Mouse (Mus musculus) left cerebral cortex, postnatal 14 days (tissue): ENCODE measurements around the gene Ablim2. TPM values are rescaled to one million over a fixed set of nuclear protein-coding genes. Genes with fewer than 3 reads are reported as not detected.

ENCODE experiments used
- DNase-seq, 2 experiments: peaks; one replicate each; pipeline ENCODE4 v3.0.0; 2021 to 2022; ENCODE audit warnings: low spot score in 2 of 2, mixed read lengths in 1 of 2
- intact Hi-C: fragments of 180-260 bp; cut with DNase I; formaldehyde crosslinking; loops from one replicate; pipeline ENCODE4 v1.15.1; 2025
- total RNA-seq, 2 experiments: library from RNA; stranded (reverse); gene quantifications; 2 replicates each; pipeline ENCODE4 v1.2.3; 2021

The Ablim2 gene
- total RNA-seq, 2 experiments from 2014 or later = 106 to 112 TPM

DNA sequence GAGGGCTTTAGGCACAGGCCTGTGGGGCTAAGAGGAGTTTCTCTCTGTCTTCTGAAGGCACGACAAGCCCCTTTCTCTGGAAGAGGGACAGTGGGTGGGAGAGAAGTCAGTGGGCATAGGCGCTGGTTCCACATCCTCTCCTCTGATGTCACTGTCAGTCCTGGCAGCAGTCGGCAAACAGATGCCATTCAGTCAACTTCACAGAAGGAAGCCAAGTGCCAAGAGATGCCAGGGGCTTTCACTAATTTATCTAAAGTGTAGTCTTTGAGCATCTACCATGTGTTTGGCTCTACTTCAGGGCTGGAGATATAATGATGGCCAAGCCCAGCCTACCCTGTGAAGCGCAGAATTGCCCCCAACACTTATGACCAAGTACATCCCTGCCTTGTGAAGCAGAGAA lies 95.8 kb downstream of the Ablim2 start:
- no peak for DNase-seq
- intact Hi-C loops = no loop called here

DNA sequence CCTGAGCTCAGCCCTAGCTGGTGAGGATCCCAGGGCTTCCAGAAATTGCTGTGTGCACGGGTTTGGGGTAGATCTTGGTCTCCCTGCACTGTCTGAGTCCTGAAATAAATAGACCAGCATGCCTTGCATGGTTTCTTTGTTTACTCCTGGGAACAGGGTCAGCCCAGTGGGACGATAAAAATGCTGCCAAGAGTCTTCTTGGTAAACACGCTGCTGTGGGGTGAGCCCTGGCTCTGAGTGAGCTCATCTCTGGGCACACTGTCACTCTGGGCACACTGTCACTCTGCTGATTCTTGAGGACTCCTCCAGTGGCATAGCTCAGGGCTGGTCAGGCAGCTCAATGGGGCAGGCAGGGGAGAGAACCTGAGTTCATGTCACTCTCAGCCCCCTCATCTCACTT lies 98.6 kb downstream of the Ablim2 start:
- intact Hi-C loops = no loop called here

DNA sequence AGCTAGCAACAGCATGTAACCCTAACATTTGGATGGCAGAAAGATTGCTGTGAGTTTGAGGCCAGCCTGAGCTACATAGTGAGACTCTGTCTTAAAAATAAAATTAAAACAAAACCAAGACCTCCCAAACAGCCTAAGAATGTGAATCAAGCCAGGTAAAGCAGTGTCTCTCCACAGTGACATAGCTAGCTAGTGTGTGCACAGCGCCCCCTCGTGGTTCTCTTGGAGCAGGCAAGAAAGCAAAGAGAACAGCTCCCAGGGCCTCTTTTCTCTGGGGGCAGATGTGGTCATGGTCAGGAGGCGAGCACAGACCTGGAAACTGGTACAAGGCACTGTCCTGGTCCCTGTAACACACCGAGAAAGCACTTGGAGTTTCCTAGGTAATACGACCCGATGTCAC lies 100.4 kb downstream of the Ablim2 start:
- intact Hi-C loops = loop anchor here (1.0 to 2.0 kb wide), 2 partner anchors 63 to 111 kb away; no protein-coding TSS in a partner anchor
- DNase-seq = peak; percentile 39 to 76

More for the DNA sequence above, 98.6 kb downstream of the Ablim2 start:
- DNase-seq = peak in 1 of 2 experiments; percentile 46

DNA sequence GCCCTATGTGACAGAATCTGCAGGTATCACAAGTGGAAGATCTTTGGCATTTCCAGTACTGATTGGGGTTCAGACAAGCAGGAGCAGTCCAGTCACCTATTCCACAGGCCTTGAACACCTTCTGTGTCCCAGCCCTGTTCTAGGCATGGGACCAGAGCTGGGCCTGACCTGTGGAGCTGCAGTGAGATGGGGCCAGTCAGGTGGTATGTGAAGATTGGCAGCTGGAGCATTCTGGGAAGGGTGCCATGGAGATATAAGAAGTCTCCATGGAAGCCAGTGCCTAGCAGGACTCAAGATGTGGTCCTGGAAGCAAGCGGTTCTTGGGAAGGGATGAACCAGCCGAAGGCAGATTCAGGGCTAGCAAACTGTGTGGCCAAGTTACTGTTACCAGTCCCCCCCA lies 103.8 kb downstream of the Ablim2 start:
- peak in 1 of 2 experiments; percentile 44 for DNase-seq
- intact Hi-C loops = loop anchor here (10.0 kb wide), 1 partner anchor 277 kb away; the partner anchor contains the start of gene Acox3

DNA sequence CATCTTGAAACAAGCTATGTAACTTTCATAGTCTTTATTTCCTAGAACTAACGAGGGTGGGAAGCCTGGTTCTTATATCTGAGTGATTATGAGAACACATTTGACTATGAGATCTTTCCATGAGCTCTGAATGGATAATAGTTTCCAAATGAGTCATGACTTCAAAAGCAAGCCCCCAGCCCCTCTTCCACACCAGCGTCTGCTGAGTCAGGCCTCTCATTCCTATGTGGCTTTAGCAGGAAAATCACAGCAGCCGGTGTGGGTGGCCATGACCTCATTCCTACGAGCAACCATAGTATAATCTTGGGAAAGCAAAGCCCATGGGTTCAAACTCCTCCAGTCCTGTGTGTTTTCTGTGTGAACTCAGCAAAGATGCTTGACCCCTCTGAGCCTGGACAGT lies 112.3 kb downstream of the Ablim2 start:
- intact Hi-C loops = loop anchor here (1.0 to 10.0 kb wide), 2 partner anchors 105 to 285 kb away; partner anchors contain the start of gene Acox3
- no peak for DNase-seq

DNA sequence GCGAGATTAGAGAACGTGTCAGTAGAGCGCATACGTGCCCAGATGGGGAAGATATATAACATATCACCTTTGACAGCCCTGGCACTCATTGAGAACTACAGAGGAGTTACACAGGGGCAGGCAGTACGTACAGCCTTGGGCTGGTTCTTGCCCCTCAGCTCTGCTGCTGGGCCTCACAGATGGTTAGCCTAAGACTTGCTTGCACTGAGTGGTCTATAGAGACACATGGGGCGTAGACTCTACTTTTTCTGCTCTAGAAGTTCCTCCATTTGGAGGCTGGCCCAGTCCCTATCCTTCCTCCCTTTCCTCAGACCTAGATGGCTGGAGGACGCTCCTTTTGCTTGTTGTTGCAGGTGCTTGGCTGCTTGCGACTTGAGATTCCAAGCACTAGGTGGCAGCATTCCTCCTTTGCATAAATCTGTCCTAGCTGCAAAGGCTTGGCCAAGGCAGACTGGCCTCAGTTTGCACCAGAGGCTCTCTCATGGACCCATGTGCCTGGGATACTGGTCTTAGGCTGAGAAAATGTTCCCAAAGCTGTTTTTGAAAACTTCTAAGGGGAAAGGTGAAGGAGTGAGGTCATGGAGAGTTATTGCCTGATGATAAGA lies 112.8 kb downstream of the Ablim2 start:
- peak; percentile 81 to 88 for DNase-seq
- intact Hi-C loops = loop anchor here (1.0 kb wide), 1 partner anchor 105 kb away; no protein-coding TSS in a partner anchor

DNA sequence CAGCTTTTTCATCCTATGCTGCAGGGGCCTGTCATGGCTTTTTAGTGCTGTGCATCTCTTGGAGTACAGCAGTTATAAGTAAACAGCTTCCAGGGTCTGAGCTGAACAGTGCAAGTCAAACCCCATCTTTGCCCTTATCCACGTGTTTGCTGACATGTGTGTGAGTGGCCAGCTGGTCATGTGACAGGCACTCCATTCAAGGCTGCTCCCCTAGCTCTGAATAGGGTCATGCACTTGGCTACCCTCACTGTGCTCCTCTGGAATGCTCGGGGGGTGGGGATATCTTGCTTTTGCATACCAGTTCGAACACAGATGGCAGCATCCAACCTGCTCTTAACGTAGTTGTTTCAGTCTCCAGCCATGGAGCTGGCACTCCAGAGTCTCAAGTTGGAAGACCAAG lies 115.7 kb downstream of the Ablim2 start:
- no peak for DNase-seq
- intact Hi-C loops = no loop called here

DNA sequence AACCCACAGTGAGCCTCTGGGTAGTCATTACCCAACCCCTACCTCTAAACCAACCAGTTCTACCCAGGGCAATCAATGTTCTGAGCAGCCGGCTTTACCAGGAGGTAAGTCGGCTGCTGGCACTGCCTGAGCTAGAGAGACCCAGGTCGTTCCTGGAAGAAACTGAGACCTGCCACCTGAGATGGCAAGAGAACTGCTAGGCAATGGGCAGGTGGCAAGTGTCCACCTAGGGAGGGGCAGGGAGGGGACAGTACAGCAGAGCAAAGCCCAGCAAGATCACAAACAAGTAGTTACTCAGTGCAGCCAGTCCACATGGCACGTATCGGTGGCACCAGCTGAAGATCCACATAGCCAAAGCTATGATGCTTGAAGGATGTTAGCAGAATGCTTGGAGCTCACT lies 118.6 kb downstream of the Ablim2 start:
- DNase-seq = no peak
- intact Hi-C loops = no loop called here

DNA sequence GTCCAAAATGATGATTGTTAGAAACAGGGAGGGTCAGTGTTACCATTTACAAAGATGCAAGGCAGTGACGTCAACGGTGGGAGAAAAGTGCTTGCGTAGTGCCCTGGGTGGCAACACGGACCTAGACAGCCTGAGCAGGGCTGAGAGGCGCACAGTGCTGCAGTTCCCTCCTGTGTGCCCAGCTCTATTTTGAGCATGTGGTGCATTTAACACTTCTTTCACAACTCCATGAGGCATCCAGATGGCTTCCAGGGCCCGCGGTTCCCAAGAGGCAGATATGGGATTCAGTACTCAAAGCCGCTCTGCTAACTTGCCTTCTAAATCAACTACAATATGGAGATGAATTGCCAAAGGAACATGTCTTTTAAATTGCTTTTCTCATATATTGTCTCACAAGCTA lies 121.5 kb downstream of the Ablim2 start:
- intact Hi-C loops = no loop called here
- peak; percentile 79 to 86 for DNase-seq

DNA sequence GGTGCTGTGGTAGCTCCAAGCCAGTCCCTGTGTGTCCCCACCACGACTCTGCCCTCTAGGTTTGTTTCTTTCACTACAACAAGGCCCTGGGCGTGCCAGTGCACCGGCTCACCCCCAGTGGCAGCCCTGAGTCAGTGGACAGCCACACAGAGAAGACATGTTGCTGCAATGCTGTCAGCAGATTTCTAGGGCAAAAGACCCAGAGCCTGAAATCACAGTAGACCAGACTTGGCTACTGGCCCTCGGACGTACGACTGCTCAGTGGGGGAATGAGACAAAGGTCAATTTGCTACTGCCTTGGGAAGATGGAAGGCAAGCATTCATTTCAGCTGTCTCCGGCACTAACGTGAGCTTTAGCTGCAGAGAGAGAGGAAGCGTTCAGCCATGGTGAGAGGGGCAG lies 124.7 kb downstream of the Ablim2 start:
- intact Hi-C loops = no loop called here
- DNase-seq = no peak

DNA sequence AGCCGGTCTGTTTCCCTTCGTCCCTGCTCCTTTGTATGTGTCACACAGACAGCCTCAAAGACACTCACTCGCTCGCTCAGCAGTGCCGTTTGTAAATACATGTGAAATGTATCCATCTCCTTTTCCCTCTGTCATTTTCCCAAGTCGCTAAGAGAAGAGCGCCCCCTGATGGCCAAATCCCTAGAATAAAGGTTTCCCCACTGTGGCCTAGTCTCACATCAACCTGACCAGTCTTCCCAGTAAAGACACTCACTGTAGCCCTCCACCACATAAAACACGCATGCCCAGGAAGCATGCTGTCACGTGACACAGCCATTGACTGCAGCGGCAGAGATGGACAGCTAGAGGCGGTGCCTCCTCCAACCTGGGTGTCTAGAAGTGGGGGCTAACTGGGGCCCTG lies 126.6 kb downstream of the Ablim2 start:
- peak; percentile 54 to 56 for DNase-seq
- intact Hi-C loops = no loop called here

DNA sequence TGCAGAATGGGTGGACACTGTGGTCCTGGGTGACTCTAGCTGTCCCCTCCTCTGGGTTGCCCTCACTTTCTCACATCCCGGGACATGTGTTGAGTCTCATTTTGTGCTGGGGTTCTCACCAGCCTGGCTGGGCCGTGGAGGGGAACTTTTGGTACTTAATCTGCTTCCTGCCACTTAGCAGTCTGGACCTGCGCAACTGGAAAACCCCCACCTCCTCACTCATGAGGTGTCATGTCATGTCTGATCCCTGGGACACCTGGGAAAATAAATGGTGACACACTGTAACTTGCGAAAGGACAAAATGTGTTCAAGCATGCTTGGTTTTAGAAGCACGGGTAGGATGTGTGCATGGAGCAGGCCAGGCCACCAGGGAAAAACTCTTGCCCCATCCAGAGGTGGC lies 127.0 kb downstream of the Ablim2 start:
- DNase-seq = no peak
- intact Hi-C loops = no loop called here

DNA sequence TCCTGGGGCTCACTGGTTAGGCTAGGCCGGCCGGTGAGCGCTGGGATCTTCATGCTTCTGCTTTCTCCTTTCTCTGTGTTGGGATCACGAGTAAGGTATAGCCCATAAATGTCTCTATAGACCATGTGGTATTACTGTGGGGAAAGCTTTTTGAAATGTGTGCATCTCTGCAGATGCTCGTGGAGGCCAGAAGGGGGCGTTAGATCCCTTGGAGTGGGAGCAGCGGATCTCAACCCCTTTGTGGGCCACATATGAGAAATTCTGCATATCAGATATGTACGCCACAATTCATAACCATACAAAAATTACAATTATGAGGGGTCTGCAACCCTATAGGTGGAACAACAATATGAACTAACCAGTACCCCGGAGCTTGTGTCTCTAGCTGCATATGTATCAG lies 131.3 kb downstream of the Ablim2 start:
- DNase-seq = no peak
- intact Hi-C loops = loop anchor here (2.0 kb wide), 1 partner anchor 86 kb away; no protein-coding TSS in a partner anchor

DNA sequence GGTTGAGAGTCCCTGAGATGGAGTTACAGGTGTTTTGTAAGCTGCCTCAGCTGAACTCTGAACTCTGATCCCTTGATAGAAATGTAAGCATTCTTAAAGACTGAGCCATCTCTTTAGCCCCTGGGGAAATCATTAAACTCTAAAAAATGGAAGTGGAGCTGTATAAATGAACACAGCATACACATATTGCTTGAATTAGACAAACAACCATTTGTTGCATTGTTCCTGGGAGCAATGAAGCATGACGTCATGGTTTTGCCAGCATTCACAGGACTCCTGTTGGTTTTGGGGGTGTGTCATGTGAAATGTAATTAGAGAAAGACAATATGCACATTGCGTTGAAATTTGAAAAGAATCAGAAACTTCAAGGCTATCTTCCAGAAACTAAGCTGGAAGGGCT lies 132.0 kb downstream of the Ablim2 start:
- intact Hi-C loops = loop anchor here (2.0 kb wide), 1 partner anchor 85 kb away; no protein-coding TSS in a partner anchor
- DNase-seq = no peak

DNA sequence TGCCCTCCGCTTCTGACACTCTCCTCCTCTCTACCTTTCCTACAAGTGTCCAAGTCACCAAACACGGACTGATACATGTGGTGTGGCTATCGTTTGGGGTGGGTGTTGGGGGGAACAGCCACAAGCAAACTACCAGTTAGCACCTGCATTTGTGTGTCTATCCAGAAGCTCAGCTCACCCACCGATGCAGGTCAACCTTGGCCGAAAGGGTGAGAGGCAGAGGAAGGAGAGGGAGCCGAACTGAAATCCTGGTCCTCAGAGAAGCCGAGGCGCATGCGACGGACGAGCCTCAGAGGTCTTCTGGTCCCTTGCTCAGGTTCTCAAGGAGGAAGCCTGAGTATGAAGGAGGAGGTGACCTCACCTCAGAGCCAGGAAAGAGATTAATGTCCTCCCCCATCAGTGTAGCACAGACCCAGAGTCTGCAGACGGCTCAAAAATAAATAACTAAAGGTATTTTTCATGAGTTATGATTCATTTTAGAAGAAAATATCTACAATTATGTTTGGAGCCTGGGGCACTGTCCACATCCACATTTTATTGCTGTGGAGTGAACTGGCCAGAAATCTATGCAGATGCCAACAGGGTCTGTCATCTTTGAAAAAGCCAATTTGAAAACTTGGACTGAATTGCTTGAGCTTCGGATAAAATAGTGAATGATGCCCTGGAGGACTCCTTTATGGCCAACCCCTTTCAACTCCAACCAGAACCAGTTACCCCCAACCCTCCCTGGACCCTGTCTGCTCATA lies 133.5 kb downstream of the Ablim2 start:
- intact Hi-C loops = no loop called here
- no peak for DNase-seq

DNA sequence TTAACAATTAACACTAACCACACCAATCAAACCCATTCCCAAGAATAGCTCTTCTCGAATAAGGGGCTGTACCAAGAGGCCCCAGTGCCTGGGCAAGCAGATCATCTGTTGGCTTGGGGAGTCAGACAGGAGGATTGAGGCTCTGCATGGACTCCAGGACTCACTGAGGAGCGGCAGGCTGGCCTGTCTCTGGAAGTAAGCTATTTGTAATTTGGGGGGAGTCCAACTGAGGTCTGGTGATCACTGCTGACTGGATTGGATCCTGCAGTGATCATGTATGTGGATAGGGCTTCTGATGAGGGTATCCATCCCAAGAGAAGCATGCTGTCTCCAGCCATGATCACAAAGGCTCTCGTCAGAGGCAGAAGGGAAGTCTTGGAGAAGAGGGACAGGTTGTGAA lies 134.7 kb downstream of the Ablim2 start:
- intact Hi-C loops = no loop called here
- no peak for DNase-seq

DNA sequence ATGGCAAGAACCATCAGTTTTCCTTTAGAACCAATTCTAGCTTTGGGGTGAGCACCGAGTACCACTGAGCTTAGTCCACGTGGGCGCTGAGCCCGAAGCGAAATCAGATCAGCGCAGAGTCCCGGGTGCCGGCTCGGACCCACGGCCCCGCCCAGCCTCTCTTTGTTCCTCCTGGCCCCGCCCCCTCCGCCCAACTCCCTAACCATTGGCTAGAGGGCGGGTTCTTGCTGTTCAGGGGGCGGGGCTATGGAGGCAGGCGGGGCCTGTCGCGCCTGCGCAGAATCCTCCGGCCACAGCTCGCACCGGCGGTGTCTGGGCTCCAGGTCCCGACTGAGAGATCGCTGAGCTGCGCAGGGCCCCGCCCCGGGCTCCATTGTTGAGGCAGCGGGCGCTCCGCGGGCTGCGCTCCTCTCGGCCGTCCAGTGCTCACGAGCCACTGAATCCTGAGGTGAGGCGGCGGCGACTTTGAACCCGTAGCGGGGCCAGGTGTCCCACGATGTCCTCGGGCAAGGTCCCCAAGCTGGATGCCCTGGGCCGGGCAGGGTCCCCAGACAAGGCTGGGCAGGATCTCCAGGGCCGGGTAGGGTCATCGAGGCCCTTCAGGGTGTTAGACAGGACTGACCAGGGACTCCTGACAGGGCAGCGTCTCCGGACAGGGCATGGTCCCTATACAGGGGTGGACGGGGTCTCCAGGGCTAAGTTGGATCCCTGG lies 135.6 kb downstream of the Ablim2 start, which contains the start of gene Afap1:
Gene Afap1, plus strand, starts transcription at position 227 of the 712 bp plus-strand sequence.
- intact Hi-C loops = no loop called here
- peak; percentile 99 for DNase-seq

DNA sequence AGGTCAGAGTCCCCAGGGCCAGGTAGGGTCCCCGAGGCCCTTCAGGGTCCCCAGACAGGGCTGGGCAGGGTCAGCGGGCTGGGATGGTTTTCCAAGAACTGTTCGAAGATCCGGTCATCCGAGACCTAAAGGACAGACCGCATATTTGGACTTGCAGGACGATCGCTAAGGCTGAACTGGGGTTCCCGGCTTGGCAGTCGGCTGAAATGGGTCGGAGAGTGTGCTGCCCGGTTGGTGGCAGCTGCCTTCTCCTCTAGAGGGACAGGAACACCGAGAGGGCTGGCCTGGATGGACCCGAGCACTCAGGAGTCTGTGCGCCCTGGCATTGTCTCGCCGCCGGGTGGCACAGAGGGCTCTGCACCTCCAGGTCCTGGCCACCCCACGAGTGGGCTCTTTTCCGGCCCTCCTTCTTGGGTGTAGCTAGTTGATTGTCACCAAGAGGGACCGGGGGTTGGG lies 136.2 kb downstream of the Ablim2 start:
- intact Hi-C loops = no loop called here

DNA sequence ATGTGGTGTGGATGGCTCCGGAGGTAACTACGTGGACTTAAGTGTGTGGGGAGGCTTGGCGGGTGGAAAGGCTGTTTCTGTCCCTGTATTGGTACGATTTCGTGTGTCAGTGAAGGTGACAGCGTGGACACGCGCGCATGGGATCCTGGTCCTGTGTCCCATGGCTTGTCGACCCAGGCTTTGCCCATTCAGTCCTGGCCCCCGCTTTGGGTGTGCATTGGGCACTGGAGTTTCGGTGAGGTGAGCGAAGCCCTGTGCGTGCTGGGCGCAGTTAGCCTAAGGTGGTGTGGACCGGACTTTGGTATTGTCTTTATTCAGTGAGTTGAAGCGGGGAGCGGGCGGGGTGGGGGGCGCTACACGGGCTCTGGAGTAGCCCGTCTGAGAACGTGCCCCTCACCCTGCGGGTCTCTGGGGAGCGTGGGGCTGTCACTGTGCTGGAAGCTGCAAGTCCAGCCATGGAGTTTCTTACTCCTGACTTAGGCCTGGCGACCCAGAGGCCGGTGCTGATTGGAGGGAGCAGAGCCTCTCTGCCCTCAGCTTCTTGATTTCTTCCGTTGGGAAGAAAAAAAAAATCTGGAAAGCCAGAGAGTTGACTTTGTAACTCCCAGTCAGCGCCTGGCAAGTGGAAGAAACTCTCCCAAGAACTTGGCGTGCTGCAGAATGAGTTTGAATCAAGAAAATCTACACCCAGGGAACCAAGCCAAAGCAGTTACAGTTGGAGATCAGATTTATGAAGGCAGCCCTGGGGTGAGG lies 136.8 kb downstream of the Ablim2 start:
- no peak for DNase-seq
- intact Hi-C loops = loop anchor here (5.0 kb wide), 1 partner anchor 48 kb away; no protein-coding TSS in a partner anchor

More for the DNA sequence above, 136.2 kb downstream of the Ablim2 start:
- peak in 1 of 2 experiments; percentile 59 for DNase-seq
